Mouse (Mus musculus) erythroblast, embryonic 14.5 days (primary cell): Measurements from ENCODE around the gene Actl6b.

Experiments
- GATA1 ChIP-seq: IDR thresholded peaks from 2 replicates; pipeline ENCODE4 v1.6.1; 2012; ENCODE audit warnings: low read length, inconsistent platforms, mixed read lengths
- TAL1 ChIP-seq: IDR thresholded peaks from 3 replicates; pipeline ENCODE4 v1.6.1; 2012; ENCODE audit warnings: low read length, inconsistent platforms, mixed read lengths

GRCm38 (mm10) chr5:137568223-137568798 is 15.0 kb downstream of the Actl6b start:
- TF ChIP-seq GATA1, result no peak
- TF ChIP-seq TAL1, result no peak
